Mouse (Mus musculus) layer of hippocampus, postnatal 10 days (tissue): ENCODE results near the gene Gm36079. TPM values are rescaled to one million over a fixed set of nuclear protein-coding genes. Genes with fewer than 3 reads are reported as not detected.
A peak's percentile ranks its signal among the peaks of the same experiment; 100 is the strongest.
"Not testable (repeated sequence)": the region's sequence is repeated elsewhere in the genome, so short reads cannot be mapped to it uniquely, and the experiment has no call there.

Experiments
- DNase-seq, 2 experiments: peaks; one replicate each; pipeline ENCODE4 v3.0.0; 2021; ENCODE audit warnings: low spot score in 2 of 2
- long read RNA-seq: library from polyadenylated mRNA; stranded (forward); transcript quantifications from one replicate; pipeline ENCODE4 v2.0.0, GENCODE M21; 2023
- total RNA-seq, 2 experiments: library from RNA; stranded (reverse); gene quantifications; 2 replicates each; pipeline ENCODE4 v1.2.3; 2021

The Gm36079 gene
- not detected for total RNA-seq
- long read RNA-seq: 0 reads

DNA sequence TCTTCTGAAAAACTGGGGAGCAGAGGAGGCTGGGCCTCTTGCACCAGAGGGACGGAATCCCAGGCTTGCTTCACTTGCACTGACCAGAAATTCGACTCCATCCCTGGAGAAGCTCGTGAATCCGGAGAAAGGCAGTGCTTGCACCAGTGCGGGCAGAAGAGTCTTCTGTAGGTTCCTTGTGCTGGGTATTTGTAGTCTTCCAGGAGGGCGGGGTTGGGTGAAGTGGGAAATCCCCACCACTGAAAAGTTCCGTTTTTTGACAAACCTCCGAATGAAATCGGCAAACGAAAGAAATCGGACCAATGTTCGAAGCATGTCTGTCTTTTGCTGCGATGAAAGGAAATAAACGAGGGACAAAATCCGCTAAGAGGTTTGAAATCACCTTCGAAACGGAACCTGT lies at the start of gene Gm36079:
Gm36079 (minus strand) TSS at position 101 of the 400 bp plus-strand sequence.
- not testable (repeated sequence) for DNase-seq

DNA sequence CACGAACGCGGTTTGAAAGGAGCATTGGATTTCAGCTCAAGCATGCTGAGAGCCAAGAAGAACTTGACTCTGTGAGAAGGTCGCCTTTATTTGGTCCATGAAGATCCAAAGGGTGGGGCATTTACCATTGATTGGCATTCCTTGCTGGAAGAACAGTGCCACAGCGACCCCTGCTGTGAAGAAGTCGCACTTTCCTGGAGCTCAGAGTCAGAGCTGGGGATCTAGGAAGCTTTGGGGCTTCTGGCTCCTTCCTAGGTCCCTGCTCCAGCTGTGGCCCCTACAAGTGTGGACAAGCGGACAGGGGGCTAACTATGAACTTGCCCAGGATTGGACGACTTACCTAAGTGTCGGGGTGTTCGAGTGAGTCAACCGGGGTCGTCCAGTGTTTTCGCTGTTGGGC lies 44.1 kb upstream of the Gm36079 start:
- not testable (repeated sequence) for DNase-seq

DNA sequence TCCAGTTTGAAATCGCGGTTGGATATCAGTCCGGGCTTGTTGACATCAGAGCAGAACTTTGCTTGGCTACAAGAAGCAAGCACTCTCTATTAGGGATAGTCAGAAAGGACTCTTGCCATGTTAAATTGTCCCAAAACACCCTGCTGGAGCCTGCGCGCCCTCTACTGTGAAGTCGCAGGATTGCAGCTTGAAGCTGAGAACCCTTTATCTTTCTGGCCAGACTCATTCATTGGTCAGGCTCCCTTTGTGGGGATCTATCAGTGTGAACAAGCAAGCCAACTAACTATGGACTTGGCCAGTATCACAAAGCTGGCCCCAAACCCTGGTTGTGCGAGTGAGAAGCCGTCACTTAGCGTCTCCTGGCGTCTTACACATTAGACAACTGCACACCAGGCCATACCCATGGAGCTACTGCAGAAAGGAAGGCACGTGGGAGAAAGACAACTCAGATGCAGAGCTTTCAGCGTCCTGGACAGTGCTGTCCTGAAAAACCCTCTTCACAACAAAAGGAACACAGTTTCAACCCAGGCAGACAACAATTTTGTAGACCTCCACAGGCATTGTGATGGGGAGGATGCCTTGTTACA lies 43.3 kb upstream of the Gm36079 start:
- not testable (repeated sequence) for DNase-seq

DNA sequence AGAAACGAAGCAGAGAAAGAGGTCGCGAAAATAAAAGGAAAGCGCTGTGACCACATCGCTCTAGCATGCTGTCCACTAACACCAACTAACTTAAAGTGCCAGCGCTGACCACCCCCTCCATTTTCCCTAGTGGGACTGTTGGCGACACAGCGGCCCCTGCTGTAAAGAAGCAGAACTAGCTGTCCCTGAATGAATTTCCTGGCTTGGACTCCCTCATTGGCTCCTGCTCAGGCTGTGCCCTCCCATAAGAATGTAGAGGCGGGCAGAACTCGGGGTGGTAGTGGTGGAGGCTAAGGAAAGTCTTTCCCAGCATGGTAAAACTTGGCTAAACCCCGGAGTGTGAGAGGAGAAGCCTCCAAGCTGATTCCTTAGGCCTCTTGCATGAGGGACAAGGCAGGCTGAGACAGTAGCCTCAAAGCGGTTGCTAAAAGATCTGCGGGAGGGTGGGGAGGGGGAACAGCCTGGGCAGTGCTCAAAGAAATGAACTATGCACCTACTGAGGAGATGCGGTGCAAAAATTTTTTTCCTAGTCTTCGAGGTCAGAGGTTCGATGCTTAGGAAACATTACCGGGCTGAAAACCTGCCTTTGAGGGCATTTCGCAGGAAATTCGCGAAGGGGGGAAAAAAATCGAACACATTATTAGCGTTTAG lies 36.8 kb upstream of the Gm36079 start:
- DNase-seq: not testable (repeated sequence)

DNA sequence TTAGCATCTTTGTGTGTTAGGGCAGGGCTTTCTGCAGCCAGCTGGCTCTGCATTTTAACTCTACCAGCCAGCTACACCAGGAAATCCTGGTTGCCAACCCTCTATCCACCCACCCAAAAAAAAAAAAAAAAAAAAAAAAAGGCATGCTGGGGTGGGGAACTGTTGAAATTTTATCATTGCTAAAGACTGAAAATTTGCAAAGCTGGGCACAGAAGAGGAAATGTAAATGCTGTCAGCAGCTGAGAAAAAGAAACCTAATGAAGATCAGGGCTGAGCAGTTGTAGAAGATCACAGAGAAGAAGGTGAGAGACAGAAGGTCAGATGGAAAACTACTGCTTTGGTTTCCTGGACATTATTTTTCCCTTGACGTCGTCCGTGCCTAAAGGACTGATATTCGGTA lies 36.1 kb upstream of the Gm36079 start:
- not testable (repeated sequence) for DNase-seq

DNA sequence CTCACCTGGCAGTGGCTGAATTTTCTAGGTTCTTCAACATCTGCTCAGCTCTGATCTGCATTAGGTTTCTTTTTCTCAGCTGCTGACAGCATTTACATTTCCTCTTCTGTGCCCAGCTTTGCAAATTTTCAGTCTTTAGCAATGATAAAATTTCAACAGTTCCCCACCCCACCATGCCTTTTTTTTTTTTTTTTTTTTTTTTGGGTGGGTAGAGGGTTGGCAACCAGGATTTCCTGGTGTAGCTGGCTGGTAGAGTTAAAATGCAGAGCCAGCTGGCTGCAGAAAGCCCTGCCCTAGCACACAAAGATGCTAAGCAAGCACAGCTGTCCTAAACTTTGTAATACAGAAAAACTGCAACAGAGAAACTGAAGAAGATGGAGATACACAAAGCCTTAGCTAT lies 25.3 kb upstream of the Gm36079 start, which contains the start of gene Gm21188:
Gm21188 (minus strand) TSS at position 110 of the 400 bp plus-strand sequence.
- not testable (repeated sequence) for DNase-seq

DNA sequence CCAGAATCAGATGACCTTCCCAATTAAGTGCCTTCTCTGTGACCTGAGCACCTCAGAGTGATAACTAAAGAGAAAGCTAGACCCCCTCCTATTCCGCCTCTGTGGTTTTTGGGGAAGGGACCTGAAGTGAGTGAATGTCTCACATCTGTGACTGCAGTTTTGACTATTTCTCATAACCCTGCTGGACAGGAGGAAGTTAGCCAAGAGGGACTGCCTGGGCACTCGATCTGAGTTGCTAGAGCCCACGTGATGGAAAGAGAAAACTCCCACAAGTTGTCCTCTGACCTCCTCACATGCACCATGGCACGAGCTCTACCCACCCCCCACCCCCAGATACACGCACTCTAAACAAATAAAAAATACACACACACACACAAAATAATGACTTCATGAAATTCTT lies 21.8 kb upstream of the Gm36079 start:
- DNase-seq: not testable (repeated sequence)

DNA sequence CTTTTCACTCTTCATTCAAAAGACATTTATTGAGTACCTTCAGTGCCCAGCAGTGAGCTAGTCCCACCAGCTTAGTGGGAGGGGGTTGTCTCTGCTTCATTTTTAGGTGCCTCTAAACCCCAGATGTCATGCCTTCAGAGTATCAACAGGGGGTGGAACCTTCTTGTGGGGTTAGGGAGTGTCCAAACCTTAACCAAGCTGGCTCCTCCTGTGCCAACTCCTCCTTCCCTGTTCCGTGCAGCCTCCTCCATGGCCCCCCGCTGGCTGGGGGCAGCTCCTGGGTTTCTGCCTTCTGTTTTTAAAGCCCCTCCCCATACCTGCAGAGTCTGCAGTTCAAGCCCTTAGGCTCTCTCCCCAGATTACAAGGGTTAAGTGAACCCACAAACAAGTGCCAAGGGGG lies 21.4 kb upstream of the Gm36079 start:
- not testable (repeated sequence) for DNase-seq

DNA sequence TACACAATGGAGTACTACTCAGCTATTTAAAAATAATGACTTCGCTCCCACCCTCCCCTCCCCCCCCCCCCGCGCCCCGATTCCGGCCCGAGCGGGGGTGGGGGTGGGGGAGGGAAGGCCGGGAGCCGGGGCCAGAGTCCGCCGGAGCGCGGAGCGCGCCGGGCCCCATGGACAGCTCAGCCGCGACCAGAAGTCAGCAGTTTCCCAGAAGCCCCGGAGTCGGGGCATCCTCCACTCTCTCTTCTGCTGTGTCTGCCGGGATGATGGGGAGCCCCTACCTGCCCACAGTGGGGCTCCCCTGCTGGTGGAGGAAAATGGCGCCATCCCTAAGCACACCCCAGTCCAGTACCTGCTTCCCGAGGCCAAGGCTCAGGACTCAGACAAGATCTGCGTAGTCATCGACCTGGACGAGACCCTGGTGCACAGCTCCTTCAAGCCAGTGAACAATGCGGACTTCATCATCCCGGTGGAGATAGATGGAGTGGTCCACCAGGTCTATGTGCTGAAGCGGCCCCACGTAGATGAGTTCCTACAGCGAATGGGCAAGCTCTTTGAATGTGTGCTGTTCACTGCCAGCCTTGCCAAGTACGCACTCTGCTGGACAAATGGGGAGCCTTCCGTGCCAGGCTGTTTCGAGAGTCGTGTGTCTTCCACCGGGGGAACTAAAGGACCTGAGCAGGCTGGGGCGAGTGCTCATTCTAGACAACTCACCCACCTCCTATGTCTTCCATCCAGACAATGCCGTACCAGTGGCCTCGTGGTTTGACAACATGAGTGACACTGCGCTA lies 19.8 kb upstream of the Gm36079 start:
- DNase-seq: not testable (repeated sequence)

DNA sequence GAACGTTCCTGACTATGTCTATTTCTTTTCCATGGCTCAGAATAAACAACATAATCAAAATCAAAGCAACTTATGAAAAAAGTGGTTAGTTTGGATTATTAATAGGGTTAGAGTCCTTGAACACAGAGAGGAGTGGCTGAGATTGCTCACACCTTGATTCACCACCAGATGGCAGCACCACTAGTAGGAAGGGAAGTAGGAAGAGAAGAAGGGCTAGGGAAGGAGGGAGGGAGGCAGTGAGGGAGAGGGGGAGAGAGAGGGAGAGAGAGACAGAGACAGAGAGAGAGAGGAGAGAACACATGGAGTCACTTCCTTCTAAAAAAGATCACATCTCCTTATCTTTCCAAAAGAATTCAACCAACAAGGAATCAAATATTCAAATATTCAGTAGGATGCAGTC lies 14.3 kb upstream of the Gm36079 start:
- peak; percentile 45 to 66 for DNase-seq

DNA sequence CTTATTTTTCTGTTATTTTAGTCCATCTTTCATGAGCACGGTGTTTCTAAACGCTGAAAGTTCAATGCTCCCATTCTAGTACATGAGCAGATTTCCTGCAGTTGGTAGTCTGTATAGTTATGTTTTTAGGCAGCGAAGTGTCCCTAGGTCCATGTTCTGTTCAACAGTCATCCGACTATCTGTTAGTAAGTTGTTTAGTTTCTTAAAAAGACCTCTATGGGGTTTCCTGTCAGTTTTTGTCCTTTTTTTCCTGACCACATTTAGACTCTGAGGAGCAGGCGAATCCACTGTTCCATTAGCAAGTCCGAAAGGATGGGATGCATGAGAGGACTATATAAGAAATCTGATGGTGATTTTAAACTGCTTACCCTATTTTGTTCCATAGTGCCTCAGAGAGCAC lies 11.1 kb upstream of the Gm36079 start:
- DNase-seq: not testable (repeated sequence)

DNA sequence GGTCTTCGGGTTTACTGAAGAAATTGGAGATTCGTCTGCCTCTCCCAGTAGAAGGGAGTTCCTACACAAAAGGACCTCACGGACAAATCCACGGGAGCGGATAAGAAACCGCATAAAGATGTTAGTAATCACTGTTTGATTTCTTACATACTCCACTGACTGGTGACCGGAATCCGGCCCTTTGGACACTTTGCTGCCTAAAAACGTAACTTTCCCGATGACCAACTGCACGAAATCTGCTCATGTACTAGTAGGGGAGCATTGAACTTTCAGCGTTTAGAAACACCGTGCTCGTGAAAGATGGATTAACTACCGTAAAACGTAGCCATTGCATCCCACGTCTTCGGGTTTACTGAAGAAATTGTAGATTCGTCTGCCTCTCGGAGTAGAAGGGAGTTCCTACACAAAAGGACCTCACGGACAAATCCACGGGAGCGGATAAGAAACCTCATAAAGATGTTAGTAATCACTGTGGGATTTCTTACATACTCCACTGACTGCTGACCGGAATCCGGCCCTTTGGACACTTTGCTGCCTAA lies 9.8 kb upstream of the Gm36079 start:
- peak in 1 of 2 experiments; percentile 28 for DNase-seq

DNA sequence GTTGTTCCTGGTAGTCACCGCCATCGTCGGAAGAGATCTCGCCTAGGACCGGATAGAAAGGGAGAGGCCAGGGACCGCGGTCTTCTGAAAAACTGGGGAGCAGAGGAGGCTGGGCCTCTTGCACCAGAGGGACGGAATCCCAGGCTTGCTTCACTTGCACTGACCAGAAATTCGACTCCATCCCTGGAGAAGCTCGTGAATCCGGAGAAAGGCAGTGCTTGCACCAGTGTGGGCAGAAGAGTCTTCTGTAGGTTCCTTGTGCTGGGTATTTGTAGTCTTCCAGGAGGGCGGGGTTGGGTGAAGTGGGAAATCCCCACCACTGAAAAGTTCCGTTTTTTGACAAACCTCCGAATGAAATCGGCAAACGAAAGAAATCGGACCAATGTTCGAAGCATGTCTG lies 8.3 kb upstream of the Gm36079 start:
- peak; percentile 29 to 44 for DNase-seq

DNA sequence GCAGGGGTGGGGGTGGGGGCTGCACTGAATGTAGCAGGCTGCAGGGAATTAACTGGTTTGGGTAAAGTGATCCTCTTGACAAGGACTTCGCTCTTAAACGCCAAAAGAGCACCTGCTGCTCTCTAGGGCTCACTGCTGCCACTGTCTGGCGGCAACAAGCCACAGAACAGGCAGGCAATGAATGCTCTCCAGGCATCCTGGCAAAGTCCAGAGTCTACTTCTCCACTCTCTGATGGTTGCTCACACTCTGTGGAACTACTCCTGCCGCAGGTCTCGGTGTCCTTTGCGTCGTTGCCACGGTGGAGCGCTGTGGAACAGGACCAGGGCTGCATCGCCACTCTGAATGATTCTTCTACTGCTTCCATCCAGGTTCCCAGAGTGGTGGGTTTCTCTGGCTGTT lies 7.8 kb upstream of the Gm36079 start:
- DNase-seq: not testable (repeated sequence)

DNA sequence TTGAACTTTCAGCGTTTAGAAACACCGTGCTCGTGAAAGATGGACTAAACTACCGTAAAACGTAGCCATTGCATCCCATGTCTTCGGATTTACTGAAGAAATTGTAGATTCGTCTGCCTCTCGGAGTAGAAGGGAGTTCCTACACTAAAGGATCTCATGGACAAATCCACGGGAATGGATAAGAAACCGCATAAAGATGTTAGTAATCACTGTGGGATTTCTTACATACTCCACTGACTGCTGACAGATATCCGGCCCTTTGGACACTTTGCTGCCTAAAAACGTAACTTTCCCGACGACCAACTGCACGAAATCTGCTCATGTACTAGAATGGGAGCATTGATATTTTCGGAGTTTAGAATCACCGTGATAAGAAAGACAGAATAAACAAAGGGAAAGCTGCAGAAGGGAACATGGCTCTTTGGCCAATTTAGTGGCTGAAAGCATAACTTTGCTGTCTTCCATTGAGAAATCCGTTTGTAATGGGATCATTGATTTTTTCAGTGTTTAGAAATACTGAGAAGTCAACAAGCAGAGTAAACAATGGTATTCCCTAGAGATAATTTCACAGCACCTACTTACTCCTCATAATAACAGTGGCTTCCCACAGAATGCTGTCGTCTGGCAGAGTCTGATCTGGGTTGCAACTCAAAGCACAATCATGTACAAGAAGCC lies 6.8 kb upstream of the Gm36079 start:
- DNase-seq: peak; percentile 54 to 62

DNA sequence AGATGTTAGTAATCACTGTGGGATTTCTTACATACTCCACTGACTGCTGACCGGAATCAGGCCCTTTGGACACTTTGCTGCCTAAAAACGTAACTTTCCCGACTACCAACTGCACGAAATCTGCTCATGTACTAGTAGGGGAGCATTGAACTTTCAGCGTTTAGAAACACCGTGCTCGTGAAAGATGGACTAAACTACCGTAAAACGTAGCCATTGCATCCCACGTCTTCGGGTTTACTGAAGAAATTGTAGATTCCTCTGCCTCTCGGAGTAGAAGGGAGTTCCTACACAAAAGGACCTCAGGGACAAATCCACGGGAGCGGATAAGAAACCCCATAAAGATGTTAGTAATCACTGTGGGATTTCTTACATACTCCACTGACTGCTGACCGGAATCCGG lies 4.9 kb upstream of the Gm36079 start:
- peak; percentile 67 to 75 for DNase-seq

DNA sequence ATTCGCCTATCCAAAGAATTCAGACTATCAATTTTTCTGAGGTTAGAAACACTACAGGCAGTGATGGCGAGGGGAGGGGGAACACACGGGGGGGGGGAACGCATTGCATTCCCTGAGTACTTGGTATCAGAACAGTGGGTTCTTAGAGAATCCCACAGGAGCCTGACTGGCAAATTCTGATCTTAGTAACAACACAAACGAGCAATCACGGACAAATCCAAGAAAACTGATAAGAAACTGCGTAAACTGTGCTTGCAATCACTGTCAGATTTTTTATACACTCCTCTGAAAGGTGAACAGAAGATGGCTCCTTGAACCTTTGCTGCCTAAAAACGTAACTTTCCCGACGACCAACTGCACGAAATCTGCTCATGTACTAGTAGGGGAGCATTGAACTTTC lies 557 bp upstream of the Gm36079 start:
- peak in 1 of 2 experiments; percentile 22 for DNase-seq

DNA sequence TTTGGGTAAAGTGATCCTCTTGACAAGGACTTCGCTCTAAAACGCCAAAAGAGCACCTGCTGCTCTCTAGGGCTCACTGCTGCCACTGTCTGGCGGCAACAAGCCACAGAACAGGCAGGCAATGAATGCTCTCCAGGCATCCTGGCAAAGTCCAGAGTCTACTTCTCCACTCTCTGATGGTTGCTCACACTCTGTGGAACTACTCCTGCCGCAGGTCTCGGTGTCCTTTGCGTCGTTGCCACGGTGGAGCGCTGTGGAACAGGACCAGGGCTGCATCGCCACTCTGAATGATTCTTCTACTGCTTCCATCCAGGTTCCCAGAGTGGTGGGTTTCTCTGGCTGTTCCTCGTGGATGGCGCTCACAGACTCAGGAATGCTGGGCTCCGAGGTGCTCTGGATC lies 438 bp downstream of the Gm36079 start:
- not testable (repeated sequence) for DNase-seq

DNA sequence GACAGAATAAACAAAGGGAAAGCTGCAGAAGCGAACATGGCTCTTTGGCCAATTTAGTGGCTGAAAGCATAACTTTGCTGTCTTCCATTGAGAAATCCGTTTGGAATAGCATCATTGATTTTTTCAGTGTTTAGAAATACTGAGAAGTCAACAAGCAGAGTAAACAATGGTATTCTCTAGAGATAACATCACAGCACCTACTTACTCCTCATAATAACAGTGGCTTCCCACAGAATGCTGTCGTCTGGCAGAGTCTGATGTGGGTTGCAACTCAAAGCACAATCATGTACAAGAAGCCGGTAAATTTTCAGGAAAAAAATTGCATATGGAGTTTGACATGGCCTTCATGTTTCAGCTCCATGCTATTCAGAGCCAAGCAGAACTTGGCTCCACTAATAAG lies 1.2 kb downstream of the Gm36079 start:
- peak; percentile 22 to 44 for DNase-seq

DNA sequence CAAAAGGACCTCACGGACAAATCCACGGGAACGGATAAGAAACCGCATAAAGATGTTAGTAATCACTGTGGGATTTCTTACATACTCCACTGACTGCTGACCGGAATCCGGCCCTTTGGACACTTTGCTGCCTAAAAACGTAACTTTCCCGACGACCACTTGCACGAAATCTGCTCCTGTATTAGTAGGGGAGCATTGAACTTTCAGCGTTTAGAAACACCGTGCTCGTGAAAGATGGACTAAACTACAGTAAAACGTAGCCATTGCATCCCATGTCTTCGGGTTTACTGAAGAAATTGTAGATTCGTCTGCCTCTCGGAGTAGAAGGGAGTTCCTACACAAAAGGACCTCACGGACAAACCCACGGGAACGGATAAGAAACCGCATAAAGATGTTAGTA lies 1.8 kb downstream of the Gm36079 start:
- not testable (repeated sequence) for DNase-seq

DNA sequence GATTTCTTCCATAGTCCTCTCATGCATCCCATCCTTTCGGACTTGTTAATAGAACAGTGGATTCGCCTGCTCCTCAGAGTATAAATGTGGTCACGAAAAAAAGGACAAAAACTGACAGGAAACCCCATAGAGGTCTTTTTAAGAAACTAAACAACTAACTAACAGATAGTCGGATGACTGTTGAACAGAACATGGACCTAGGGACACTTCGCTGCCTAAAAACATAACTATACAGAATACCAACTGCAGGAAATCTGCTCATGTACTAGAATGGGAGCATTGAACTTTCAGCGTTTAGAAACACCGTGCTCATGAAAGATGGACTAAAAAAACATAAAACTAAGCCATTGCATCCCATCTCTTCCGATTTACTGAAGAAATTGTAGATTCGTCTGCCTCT lies 2.2 kb downstream of the Gm36079 start:
- not testable (repeated sequence) for DNase-seq
